Mouse (Mus musculus): ENCODE results near the gene Sucnr1. TPM values are rescaled to one million over a fixed set of nuclear protein-coding genes. Genes with fewer than 3 reads are reported as not detected.

The Sucnr1 gene
- polyA plus RNA-seq, 1 experiment from 2014 or later: not detected

- H3K36me3 ChIP-seq (ENCODE audit: control insufficient read depth, insufficient read depth, low read length): no peaks in the 10 kb centered on the region
- peaks cover 2% of the 10 kb centered on the region; the same call in 1 of the 2 replicates for H3K4me1 ChIP-seq (ENCODE audit: control insufficient read depth, insufficient read depth, low read length)
- H3K27me3 ChIP-seq (replicated peaks; ENCODE audit: control insufficient read depth, insufficient read depth, low read length): no peaks in the 10 kb centered on the region
- WGBS: 65% methylated on average over 4 of the region's 4 CpGs
- ATAC-seq (no peak), DNase-seq (ENCODE audit: low spot score) (no peak)
- no peak overlapping the region for H3K9ac ChIP-seq (ENCODE audit: low read length)
- no peak overlapping the region for H3K27ac ChIP-seq (ENCODE audit: low read depth, low read length)
- no peak overlapping the region for H3K4me3 ChIP-seq (ENCODE audit: low read depth, low read length)
- H3K4me2 ChIP-seq (ENCODE audit: low read length): no peak overlapping the region
- H3K9me3 ChIP-seq (replicated peaks; ENCODE audit: control insufficient read depth, low read length): no peaks in the 10 kb centered on the region
Observed at GRCm38 (mm10) chr3:60080572-60080971, 1.1 kb upstream of the Sucnr1 start.

- no peaks in the 10 kb centered on the region for H3K27me3 ChIP-seq (replicated peaks; ENCODE audit: control insufficient read depth, insufficient read depth, low read length)
- H3K9ac ChIP-seq (ENCODE audit: low read length): no peak overlapping the region
- no peaks in the 10 kb centered on the region for H3K36me3 ChIP-seq (ENCODE audit: control insufficient read depth, insufficient read depth, low read length)
- H3K27ac ChIP-seq (ENCODE audit: low read depth, low read length): no peak overlapping the region
- H3K4me1 ChIP-seq (ENCODE audit: control insufficient read depth, insufficient read depth, low read length): peaks cover 2% of the 10 kb centered on the region; the same call in 1 of the 2 replicates
- H3K4me3 ChIP-seq (ENCODE audit: low read depth, low read length): no peak overlapping the region
- ATAC-seq (no peak), DNase-seq (ENCODE audit: low spot score) (no peak)
- no peak overlapping the region for H3K4me2 ChIP-seq (ENCODE audit: low read length)
- 90% methylated on average over 3 of the region's 3 CpGs for WGBS
- H3K9me3 ChIP-seq (replicated peaks; ENCODE audit: control insufficient read depth, low read length): no peaks in the 10 kb centered on the region
Observed at GRCm38 (mm10) chr3:60082746-60083145, 1.1 kb downstream of the Sucnr1 start.

GRCm38 (mm10) chr3:60085729-60086128, 4.1 kb downstream of the Sucnr1 start:
- ATAC-seq (no peak), DNase-seq (ENCODE audit: low spot score) (no peak)
- no peak overlapping the region for H3K4me3 ChIP-seq (ENCODE audit: low read depth, low read length)
- H3K27me3 ChIP-seq (replicated peaks; ENCODE audit: control insufficient read depth, insufficient read depth, low read length): no peaks in the 10 kb centered on the region
- no peak overlapping the region for H3K27ac ChIP-seq (ENCODE audit: low read depth, low read length)
- H3K9me3 ChIP-seq (replicated peaks; ENCODE audit: control insufficient read depth, low read length): no peaks in the 10 kb centered on the region
- 91% methylated on average over 2 of the region's 2 CpGs for WGBS
- H3K9ac ChIP-seq (ENCODE audit: low read length): no peak overlapping the region
- no peaks in the 10 kb centered on the region for H3K36me3 ChIP-seq (ENCODE audit: control insufficient read depth, insufficient read depth, low read length)
- no peak overlapping the region for H3K4me2 ChIP-seq (ENCODE audit: low read length)
- H3K4me1 ChIP-seq (ENCODE audit: control insufficient read depth, insufficient read depth, low read length): peaks cover 2% of the 10 kb centered on the region; the same call in 1 of the 2 replicates

GRCm38 (mm10) chr3:60091321-60091720, 9.7 kb downstream of the Sucnr1 start:
- Histone ChIP-seq H3K27ac (ENCODE audit: low read depth, low read length) (no peak overlapping the region), H3K27me3 (replicated peaks; ENCODE audit: control insufficient read depth, insufficient read depth, low read length) (no peaks in the 10 kb centered on the region), H3K4me2 (ENCODE audit: low read length) (no peak overlapping the region), H3K36me3 (ENCODE audit: control insufficient read depth, insufficient read depth, low read length) (no peaks in the 10 kb centered on the region), H3K9me3 (replicated peaks; ENCODE audit: control insufficient read depth, low read length) (no peaks in the 10 kb centered on the region), H3K4me1 (ENCODE audit: control insufficient read depth, insufficient read depth, low read length) (no peaks in the 10 kb centered on the region), H3K4me3 (ENCODE audit: low read depth, low read length) (no peak overlapping the region), H3K9ac (ENCODE audit: low read length) (no peak overlapping the region)
- WGBS: 92% methylated on average over 8 of the region's 8 CpGs
- ATAC-seq: no peak
- DNase-seq (ENCODE audit: low spot score): no peak

- H3K27ac ChIP-seq (ENCODE audit: low read depth, low read length): no peak overlapping the region
- 93% methylated on average over 2 of the region's 2 CpGs for WGBS
- DNase-seq (ENCODE audit: low spot score) (no peak), ATAC-seq (no peak)
- no peak overlapping the region for H3K4me3 ChIP-seq (ENCODE audit: low read depth, low read length)
- no peaks in the 10 kb centered on the region for H3K9me3 ChIP-seq (replicated peaks; ENCODE audit: control insufficient read depth, low read length)
- no peak overlapping the region for H3K9ac ChIP-seq (ENCODE audit: low read length)
- no peaks in the 10 kb centered on the region for H3K4me1 ChIP-seq (ENCODE audit: control insufficient read depth, insufficient read depth, low read length)
- no peaks in the 10 kb centered on the region for H3K36me3 ChIP-seq (ENCODE audit: control insufficient read depth, insufficient read depth, low read length)
- H3K27me3 ChIP-seq (replicated peaks; ENCODE audit: control insufficient read depth, insufficient read depth, low read length): no peaks in the 10 kb centered on the region
- no peak overlapping the region for H3K4me2 ChIP-seq (ENCODE audit: low read length)
Observed at GRCm38 (mm10) chr3:60094386-60095156, 12.9 kb downstream of the Sucnr1 start.

GRCm38 (mm10) chr3:60096941-60097340, 15.3 kb downstream of the Sucnr1 start:
- H3K9me3 ChIP-seq (replicated peaks; ENCODE audit: control insufficient read depth, low read length): no peaks in the 10 kb centered on the region
- DNase-seq (ENCODE audit: low spot score) (no peak), ATAC-seq (no peak)
- H3K4me1 ChIP-seq (ENCODE audit: control insufficient read depth, insufficient read depth, low read length): no peaks in the 10 kb centered on the region
- WGBS: 76% methylated on average over 3 of the region's 3 CpGs
- H3K27me3 ChIP-seq (replicated peaks; ENCODE audit: control insufficient read depth, insufficient read depth, low read length): no peaks in the 10 kb centered on the region
- H3K9ac ChIP-seq (ENCODE audit: low read length): no peak overlapping the region
- no peak overlapping the region for H3K4me2 ChIP-seq (ENCODE audit: low read length)
- no peak overlapping the region for H3K27ac ChIP-seq (ENCODE audit: low read depth, low read length)
- H3K4me3 ChIP-seq (ENCODE audit: low read depth, low read length): no peak overlapping the region
- no peaks in the 10 kb centered on the region for H3K36me3 ChIP-seq (ENCODE audit: control insufficient read depth, insufficient read depth, low read length)

- no peak overlapping the region for H3K27ac ChIP-seq (ENCODE audit: low read depth, low read length)
- ATAC-seq (no peak), DNase-seq (ENCODE audit: low spot score) (no peak)
- no peaks in the 10 kb centered on the region for H3K36me3 ChIP-seq (ENCODE audit: control insufficient read depth, insufficient read depth, low read length)
- no peak overlapping the region for H3K9ac ChIP-seq (ENCODE audit: low read length)
- H3K27me3 ChIP-seq (replicated peaks; ENCODE audit: control insufficient read depth, insufficient read depth, low read length): no peaks in the 10 kb centered on the region
- H3K4me2 ChIP-seq (ENCODE audit: low read length): no peak overlapping the region
- no peaks in the 10 kb centered on the region for H3K4me1 ChIP-seq (ENCODE audit: control insufficient read depth, insufficient read depth, low read length)
- H3K4me3 ChIP-seq (ENCODE audit: low read depth, low read length): no peak overlapping the region
- WGBS: 86% methylated on average over 2 of the region's 2 CpGs
- H3K9me3 ChIP-seq (replicated peaks; ENCODE audit: control insufficient read depth, low read length): no peaks in the 10 kb centered on the region
Observed at GRCm38 (mm10) chr3:60097485-60097884, 15.8 kb downstream of the Sucnr1 start.

- 88% methylated on average over 1 of the region's 1 CpGs for WGBS
- Histone ChIP-seq H3K9me3 (replicated peaks; ENCODE audit: control insufficient read depth, low read length) (no peaks in the 10 kb centered on the region), H3K27me3 (replicated peaks; ENCODE audit: control insufficient read depth, insufficient read depth, low read length) (no peaks in the 10 kb centered on the region), H3K36me3 (ENCODE audit: control insufficient read depth, insufficient read depth, low read length) (no peaks in the 10 kb centered on the region), H3K27ac (ENCODE audit: low read depth, low read length) (no peak overlapping the region), H3K4me3 (ENCODE audit: low read depth, low read length) (no peak overlapping the region), H3K4me1 (ENCODE audit: control insufficient read depth, insufficient read depth, low read length) (no peaks in the 10 kb centered on the region), H3K9ac (ENCODE audit: low read length) (no peak overlapping the region), H3K4me2 (ENCODE audit: low read length) (no peak overlapping the region)
- ATAC-seq: no peak
- DNase-seq (ENCODE audit: low spot score): no peak
Observed at GRCm38 (mm10) chr3:60098521-60098920, 16.9 kb downstream of the Sucnr1 start.

- Histone ChIP-seq H3K27ac (ENCODE audit: low read depth, low read length) (no peak overlapping the region), H3K36me3 (ENCODE audit: control insufficient read depth, insufficient read depth, low read length) (no peaks in the 10 kb centered on the region), H3K4me1 (ENCODE audit: control insufficient read depth, insufficient read depth, low read length) (no peaks in the 10 kb centered on the region), H3K4me3 (ENCODE audit: low read depth, low read length) (no peak overlapping the region), H3K9ac (ENCODE audit: low read length) (no peak overlapping the region), H3K4me2 (ENCODE audit: low read length) (no peak overlapping the region), H3K27me3 (replicated peaks; ENCODE audit: control insufficient read depth, insufficient read depth, low read length) (no peaks in the 10 kb centered on the region), H3K9me3 (replicated peaks; ENCODE audit: control insufficient read depth, low read length) (no peaks in the 10 kb centered on the region)
- DNase-seq (ENCODE audit: low spot score) (no peak), ATAC-seq (no peak)
- WGBS: 71% methylated on average over 2 of the region's 2 CpGs
Observed at GRCm38 (mm10) chr3:60104462-60105109, 22.9 kb downstream of the Sucnr1 start.
